Mouse (Mus musculus) brown adipose tissue, adult 24 weeks (tissue): Measurements from ENCODE around the gene Ftl1. TPM values are rescaled to one million over a fixed set of nuclear protein-coding genes. Genes with fewer than 3 reads are reported as not detected.
A peak's percentile ranks its signal among the peaks of the same experiment; 100 is the strongest.
"Not testable (repeated sequence)": the region's sequence is repeated elsewhere in the genome, so short reads cannot be mapped to it uniquely, and the experiment has no call there.

Experiments used
- H3K27ac ChIP-seq: fragments of 200-500 bp; replicated peaks from 2 replicates; pipeline ENCODE4 v1.5.1; 2012; ENCODE audit warnings: low read depth, mild to moderate bottlenecking, low read length
- H3K4me1 ChIP-seq: fragments of 200-500 bp; 2 replicates; pipeline ENCODE4 v1.6.1; 2012; ENCODE audit warnings: low read length, mixed read lengths; ENCODE audit not compliant: control insufficient read depth, insufficient read depth, insufficient read length
- H3K4me3 ChIP-seq: fragments of 200-500 bp; 2 replicates; pipeline ENCODE4 v1.5.1; 2012; ENCODE audit warnings: low read depth, mild to moderate bottlenecking, low read length, moderate library complexity; ENCODE audit not compliant: insufficient read depth
- polyA plus RNA-seq: library from polyadenylated mRNA; stranded (reverse); fragments of >200 nt; gene quantifications from 2 replicates; pipeline ENCODE4 v1.2.4, GENCODE M21; 2012; ENCODE audit not compliant: missing spikeins, insufficient read depth, insufficient read length

The Ftl1 gene
- polyA plus RNA-seq, 1 experiment, result 1,179 TPM

DNA sequence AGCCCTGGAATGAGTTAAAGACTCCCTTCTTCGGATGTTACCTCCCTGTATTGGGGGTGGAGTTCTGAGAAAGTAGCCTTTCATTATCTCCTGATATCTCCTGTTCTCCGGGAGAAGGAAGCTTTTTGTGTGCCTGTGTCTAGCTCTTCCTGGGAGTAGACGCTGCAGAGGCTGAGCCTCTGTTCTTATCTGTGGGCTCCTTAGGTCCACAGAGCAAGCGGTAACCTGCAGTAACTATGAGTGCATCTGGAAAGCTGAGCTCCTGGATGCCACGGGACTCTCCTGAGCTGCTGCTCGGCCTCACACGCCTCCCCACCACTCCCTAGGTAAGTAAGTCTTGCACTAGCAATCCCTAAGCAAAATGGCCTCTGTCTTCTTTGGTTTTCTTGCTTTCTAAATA lies 26.5 kb upstream of the Ftl1 start:
- Histone ChIP-seq H3K4me3 (no peak overlapping the region), H3K4me1 (peaks cover 4% of the 10 kb centered on the region; the same call in 1 of the 2 replicates), H3K27ac (no peak overlapping the region)

DNA sequence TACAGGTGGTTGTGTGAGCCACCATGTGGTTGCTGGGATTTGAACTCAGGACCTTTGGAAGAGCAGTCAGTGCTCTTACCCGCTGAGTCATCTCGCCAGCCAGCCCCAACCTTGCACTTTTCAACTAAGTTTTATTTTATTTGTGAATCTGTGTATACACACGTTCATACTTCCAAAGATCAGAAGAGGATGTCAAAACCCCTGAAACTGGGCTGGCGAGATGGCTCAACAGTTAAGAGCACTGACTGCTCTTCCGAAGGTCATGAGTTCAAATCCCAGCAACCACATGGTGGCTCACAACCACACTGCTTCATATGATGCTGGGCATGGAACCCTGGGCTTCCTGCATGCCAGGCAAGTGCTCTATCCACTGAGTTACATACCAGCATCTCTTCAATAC lies 25.3 kb upstream of the Ftl1 start:
- not testable (repeated sequence) for H3K4me1 ChIP-seq, H3K27ac ChIP-seq

DNA sequence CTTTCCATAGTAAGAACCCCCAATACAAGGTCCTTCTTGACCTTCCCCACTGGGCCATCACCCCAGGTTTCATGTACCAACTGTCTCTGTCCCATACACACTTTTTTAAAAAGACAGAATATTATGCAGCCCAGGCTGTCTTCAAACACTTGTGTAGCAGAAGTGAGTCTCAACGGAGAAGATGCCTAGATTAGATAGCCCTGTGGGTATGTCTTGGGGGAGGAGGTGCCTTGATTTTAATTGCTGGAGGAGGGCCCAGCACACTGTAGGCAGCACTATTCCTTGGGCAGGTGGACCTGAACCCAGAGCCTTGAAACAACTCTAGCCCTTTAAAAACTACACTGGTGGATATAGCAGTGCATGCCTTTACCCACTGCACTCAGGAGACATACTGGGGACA lies 22.5 kb upstream of the Ftl1 start:
- H3K27ac ChIP-seq, result no peak overlapping the region
- H3K4me1 ChIP-seq, result no peaks in the 10 kb centered on the region; the same call in 1 of the 2 replicates
- H3K4me3 ChIP-seq, result no peak overlapping the region

More for the DNA sequence above, 25.3 kb upstream of the Ftl1 start:
- not testable (repeated sequence) for H3K4me3 ChIP-seq

DNA sequence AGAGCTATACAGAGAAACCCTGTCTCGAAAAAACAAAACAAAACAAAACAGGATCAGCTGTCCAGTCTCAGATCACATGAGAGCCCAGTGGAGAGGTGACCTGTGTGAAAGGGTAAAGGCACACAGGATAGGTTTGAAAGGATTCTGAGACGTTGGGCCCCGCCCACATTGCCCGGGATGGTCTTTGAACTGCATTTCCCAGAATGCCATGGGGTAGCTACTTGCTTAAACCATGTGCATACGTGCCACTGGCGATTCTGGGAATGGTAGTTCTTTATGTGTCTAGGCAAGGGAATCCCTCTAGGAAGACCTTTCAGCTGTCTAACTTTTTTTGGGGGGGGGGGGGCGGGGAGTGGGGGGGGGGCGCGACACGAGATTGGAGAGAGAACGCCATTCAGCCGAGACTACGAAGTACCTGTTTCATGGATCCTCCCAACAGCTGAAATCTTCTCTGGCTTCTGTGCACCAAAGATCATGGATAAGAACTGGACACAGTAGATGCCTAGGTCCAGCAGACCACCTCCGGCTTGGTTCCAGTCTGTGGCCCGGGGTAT lies 21.8 kb upstream of the Ftl1 start, which contains the start of gene Tulp2:
Tulp2 (plus strand) TSS at position 504 of the 554 bp plus-strand sequence.
- Histone ChIP-seq H3K4me3 (no peak within 1 kb of the TSS), H3K27ac (no peak within 1 kb of the TSS), H3K4me1 (no peaks in the 10 kb centered on the region)

DNA sequence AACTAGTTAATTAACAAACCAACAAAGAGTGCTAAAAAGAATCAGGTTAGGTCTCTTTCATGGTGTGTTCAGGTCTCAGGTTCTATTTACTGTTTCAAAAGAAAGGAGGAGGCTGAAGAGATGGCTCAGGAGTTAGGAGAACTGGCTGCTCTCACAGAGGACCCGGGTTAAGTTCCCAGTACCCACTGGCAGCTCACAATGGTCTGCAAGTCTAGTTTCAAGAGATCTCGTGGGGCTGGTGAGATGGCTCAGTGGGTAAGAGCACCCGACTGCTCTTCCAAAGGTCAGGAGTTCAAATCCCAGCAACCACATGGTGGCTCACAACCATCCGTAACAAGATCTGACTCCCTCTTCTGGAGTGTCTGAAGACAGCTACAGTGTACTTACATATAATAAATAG lies 20.6 kb upstream of the Ftl1 start:
- H3K27ac ChIP-seq, H3K4me3 ChIP-seq, H3K4me1 ChIP-seq: not testable (repeated sequence)

DNA sequence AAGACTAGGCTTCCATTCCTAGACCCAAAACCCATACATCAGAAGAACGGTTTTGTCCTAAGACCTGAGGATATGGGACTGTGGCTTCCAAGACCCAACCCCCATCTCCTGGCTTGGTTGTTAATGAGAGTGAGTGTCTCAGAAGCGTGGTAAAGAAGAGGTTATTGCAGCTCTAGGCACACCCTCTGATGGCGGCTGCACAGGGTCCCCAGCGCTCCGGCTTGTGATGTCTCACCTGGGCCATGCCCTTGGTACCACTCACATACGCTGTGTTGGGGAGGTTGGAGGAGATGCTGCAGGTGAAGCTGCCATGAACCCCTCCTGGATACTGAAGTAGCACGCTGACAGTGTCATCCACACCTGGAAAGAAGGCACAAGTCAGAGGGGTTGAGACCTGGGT lies 19.1 kb upstream of the Ftl1 start:
- no peak overlapping the region for H3K27ac ChIP-seq

DNA sequence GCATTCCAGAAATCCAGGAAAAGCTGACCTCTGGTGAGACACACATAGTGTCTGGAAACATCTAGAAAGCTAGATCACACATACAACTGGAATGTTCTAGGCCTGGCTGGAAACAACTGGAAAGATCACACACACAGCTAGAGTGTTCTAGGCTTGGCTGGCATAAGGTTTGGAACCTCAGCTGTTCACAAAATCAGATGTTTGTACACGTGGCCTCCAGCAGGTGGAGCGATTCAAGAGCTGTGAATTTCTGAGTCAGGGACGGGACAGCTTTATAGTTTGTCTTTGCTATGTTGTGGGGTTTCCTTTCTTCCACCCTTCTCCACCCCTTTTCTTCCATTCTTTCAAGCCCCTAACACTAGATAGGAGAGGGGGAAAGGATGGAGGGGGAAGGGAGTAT lies 17.3 kb upstream of the Ftl1 start:
- Histone ChIP-seq H3K4me3 (no peak overlapping the region), H3K4me1 (no peaks in the 10 kb centered on the region), H3K27ac (no peak overlapping the region)

More for the DNA sequence above, 19.1 kb upstream of the Ftl1 start:
- Histone ChIP-seq H3K4me1 (no peaks in the 10 kb centered on the region), H3K4me3 (no peak overlapping the region)

DNA sequence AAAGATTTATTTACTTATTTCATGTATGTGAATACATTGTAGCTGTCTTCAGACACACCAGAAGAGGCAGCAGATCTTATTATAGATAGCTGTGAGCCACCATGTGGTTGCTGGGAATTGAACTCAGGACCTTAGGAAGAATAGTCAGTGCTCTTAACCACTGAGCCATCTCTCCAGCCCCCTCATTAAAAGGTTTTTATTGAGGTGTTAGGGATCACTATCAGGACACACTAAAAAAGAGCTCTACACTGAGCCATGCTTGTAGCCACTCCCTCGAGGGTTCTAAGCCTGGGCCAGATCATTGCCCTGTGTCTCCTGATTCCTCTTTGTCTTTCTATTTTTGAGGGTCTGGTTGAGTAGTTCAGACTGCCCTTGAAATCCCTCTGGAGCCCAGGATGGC lies 16.8 kb upstream of the Ftl1 start:
- Histone ChIP-seq H3K4me1 (no peaks in the 10 kb centered on the region), H3K4me3 (no peak overlapping the region), H3K27ac (no peak overlapping the region)

DNA sequence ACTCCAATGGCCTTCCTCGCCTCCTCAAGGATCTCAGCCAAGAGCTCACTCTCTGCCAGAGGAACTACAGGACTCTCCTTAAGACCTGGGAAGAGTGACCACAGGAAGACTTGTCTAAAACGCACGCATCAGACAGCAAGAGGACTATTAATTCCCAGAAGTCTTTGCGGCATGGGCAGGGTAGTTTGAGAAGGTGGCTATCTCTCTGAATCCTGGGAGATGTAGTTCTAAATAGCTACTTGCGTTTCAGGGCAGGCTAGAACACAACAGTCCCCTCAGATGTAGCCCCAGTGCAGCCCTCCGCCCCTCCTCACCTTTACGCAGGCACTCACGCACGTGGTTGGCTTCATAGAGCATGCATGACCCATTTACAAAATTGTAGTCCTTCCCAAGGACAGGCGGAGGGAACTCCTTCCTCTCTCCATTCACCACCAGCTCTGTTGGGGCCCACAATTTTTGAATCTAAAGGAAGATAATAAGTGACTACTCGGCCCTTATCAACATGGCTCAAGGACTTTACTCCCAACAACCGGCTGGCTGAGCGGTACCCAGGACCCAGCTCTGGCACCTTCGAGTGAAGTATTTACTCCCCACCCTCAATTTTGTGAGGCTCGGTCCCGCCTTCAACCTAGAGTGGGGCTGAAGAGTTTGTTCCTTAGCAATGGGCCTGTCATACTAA lies 15.7 kb upstream of the Ftl1 start:
- Histone ChIP-seq H3K27ac (no peak overlapping the region), H3K4me1 (no peaks in the 10 kb centered on the region)

DNA sequence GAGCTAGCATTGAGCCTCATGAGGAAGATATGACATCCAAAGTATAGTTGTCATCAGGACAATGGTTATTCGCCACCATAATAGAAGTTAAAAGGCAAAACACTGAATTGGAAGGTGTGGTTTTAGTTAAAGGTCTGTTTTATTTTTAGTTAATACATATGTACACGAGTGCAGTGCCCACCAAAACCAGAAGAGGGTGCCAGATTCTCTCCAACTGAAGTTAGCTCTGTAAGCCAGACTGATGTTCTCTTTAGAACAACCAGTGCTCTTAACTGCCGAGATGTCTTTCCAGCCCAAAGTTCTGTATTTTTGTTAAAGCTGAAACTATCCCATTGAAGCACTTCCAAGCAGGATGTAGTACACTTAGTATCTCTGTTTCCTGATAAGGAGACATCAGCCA lies 11.2 kb upstream of the Ftl1 start:
- H3K4me1 ChIP-seq, result peaks cover 3% of the 10 kb centered on the region
- no peak overlapping the region for H3K4me3 ChIP-seq
- no peak overlapping the region for H3K27ac ChIP-seq

More for the DNA sequence above, 15.7 kb upstream of the Ftl1 start:
- H3K4me3 ChIP-seq, result no peak overlapping the region

DNA sequence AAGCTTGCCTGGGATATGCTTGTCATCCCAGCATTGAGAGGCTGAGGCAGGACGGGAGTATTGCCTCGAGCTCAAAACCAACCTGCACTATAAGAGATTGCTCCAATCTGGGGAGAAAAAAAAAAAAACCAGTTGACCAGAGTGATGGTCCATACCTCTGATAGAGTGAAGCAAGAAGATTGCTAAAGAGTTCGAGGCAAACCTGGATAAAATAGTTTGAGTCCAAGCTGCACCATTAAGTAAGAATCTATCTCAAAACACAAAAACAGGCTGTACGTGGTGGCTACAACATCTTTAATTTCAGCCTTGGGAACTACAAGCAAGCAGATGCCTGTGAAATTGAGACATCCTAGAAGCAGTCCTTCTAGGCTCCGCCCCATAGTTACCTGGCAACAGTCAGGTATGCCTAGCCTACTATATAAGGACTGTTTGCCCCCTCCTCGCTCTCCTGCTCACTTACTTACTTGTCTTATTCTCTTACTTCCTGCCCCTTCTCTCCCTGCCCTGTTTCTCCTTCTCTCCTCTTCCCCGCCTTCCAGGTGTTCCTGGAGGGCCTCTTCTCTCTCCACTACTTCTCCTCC lies 7.5 kb upstream of the Ftl1 start:
- H3K4me3 ChIP-seq, result peak overlapping the region; percentile 61
- H3K27ac ChIP-seq, result no peak overlapping the region
- peaks cover 6% of the 10 kb centered on the region for H3K4me1 ChIP-seq

DNA sequence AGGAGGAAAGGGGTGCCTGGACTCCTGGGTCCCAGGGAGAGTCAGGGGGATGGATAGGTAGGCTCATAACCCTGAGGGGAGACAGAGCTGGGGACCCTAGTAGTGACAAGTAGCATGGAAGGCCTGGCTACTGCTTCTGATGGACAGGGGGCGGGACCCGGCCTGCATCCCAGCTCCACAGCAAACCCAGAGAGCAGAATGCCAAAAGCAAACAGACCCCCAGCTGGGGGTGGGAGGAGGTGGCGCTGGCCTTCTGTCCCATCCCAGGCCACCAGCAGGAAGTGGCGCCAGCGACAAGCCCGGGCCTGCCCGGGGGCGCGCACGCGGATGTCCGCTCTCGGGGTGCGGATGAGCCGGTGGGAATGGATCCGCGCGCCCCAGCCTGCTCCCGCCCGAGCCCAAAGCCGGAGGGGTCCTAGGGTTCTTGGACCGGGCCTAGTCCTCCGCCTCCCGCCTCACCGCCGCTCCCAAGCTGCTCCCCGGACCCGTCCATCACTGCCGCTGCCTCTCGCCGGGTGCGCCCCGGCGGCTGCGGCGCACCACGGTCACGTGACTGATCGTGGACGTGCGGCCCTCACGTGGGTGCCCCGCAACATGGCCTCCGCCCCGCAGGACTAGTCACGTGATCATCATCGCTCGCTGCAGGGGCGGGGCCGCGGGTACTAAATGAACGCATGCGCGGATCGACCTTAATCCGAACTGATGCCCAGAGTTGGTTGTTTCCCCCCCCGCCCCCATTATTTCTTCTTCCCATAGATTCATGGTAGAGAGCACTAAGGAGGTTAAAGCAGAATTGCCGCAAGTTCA lies 6.8 kb upstream of the Ftl1 start, which contains the start of gene Bax:
Bax (minus strand) TSS at position 616 of the 807 bp plus-strand sequence.
- peak within 1 kb of the TSS; percentile 63 for H3K27ac ChIP-seq

DNA sequence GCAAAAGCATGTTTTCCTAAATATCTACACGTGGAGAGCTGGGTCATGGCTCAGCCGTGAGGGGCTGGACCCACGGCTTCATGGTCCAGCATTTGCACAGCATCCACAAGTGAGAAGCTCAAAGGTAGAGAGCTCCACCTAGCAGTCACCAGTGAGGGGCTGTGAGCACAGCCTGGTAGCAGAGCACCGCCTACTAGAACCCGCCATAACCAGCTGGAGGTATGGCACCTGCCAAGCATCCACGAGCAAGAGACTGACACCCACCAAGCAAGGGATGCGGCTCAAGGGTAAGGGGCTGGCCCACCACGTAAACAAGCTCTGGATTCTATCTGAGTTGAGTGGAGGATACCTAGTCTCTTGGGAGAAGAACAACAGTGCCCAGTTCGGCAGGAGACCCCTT lies 5.9 kb upstream of the Ftl1 start:
- Histone ChIP-seq H3K4me3 (peak overlapping the region; percentile 93), H3K4me1 (peaks cover 6% of the 10 kb centered on the region), H3K27ac (no peak overlapping the region)

More for the DNA sequence above, 6.8 kb upstream of the Ftl1 start, which contains the start of gene Bax:
- peaks cover 6% of the 10 kb centered on the region for H3K4me1 ChIP-seq
- H3K4me3 ChIP-seq, result peak within 1 kb of the TSS; percentile 93

DNA sequence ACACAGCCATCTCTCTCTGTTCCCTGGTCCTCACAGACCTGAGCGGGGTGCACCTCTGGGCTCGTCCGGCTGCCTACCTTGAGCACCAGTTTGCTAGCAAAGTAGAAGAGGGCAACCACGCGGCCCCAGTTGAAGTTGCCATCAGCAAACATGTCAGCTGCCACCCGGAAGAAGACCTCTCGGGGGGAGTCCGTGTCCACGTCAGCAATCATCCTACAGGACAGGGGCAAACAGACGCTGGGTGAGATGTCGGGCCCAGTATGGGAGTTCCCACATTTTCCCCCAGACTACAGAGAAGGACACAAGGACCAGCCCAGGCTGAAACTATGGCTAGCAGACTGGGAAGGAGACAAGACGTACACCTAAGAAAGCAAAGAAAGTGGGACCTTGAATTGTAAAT lies 5.4 kb upstream of the Ftl1 start:
- Histone ChIP-seq H3K27ac (no peak overlapping the region), H3K4me3 (peak overlapping the region; percentile 93)

More for the DNA sequence above, 5.4 kb upstream of the Ftl1 start:
- peaks cover 8% of the 10 kb centered on the region for H3K4me1 ChIP-seq
